Mouse (Mus musculus) hindbrain, embryonic 16.5 days (tissue): ENCODE results near the gene Ttll13. TPM values are rescaled to one million over a fixed set of nuclear protein-coding genes. Genes with fewer than 3 reads are reported as not detected.

ENCODE experiments used
- ATAC-seq: fragments of 200-750 bp; cut with Nextera tagmentation; 2 replicates; pipeline ENCODE4 v1.8.0; 2017; ENCODE audit warnings: moderate TSS enrichment, moderate library complexity
- H3K27ac ChIP-seq: fragments of 300-500 bp; sonication (generic); 2 replicates; pipeline ENCODE4 v1.5.1; 2014; ENCODE audit warnings: low read depth, mild to moderate bottlenecking, control low read depth, low read length, moderate library complexity
- H3K27me3 ChIP-seq: fragments of 300-500 bp; sonication (generic); replicated peaks from 2 replicates; pipeline ENCODE4 v1.6.1; 2014; ENCODE audit warnings: low read length; ENCODE audit not compliant: control insufficient read depth, insufficient read depth
- H3K36me3 ChIP-seq: fragments of 300-500 bp; sonication (generic); 2 replicates; pipeline ENCODE4 v1.6.1; 2014; ENCODE audit warnings: mild to moderate bottlenecking, low read length, moderate library complexity, mixed read lengths; ENCODE audit not compliant: control insufficient read depth, insufficient read depth
- H3K4me1 ChIP-seq: fragments of 300-500 bp; sonication (generic); 2 replicates; pipeline ENCODE4 v1.6.1; 2014; ENCODE audit warnings: low read depth, low read length; ENCODE audit not compliant: control insufficient read depth, insufficient read depth
- H3K4me2 ChIP-seq: fragments of 300-500 bp; sonication (generic); 2 replicates; pipeline ENCODE4 v1.6.1; 2014; ENCODE audit warnings: mild to moderate bottlenecking, low read length, control low read depth, moderate library complexity
- H3K4me3 ChIP-seq: fragments of 300-500 bp; sonication (generic); 2 replicates; pipeline ENCODE4 v1.5.1; 2014; ENCODE audit warnings: mild to moderate bottlenecking, low read length, control low read depth, moderate library complexity
- H3K9ac ChIP-seq: fragments of 300-500 bp; sonication (generic); 2 replicates; pipeline ENCODE4 v1.6.1; 2014; ENCODE audit warnings: low read depth, mild to moderate bottlenecking, control low read depth, low read length, moderate library complexity
- H3K9me3 ChIP-seq: fragments of 300-500 bp; sonication (generic); 2 replicates; pipeline ENCODE4 v1.6.1; 2014; ENCODE audit warnings: mild to moderate bottlenecking, low read length, moderate library complexity; ENCODE audit not compliant: control insufficient read depth
- WGBS: fragments of 180-500 bp; shearing (Covaris S2); extraction: QIAGEN DNeasy Blood & Tissue Kit; methylation state at CpG from one replicate; pipeline ENCODE4 v1.1.7; 2014; 5-methylcytosine and 5-hydroxymethylcytosine counted together
- polyA plus RNA-seq: library from polyadenylated mRNA; unstranded; fragments of >200 nt; fragmentation: Nextera tagmentation; extraction: Ambion mirVana; gene quantifications from 2 replicates; pipeline ENCODE4 v1.2.1, GENCODE M21; 2015

The Ttll13 gene
- polyA plus RNA-seq, result 3.3 TPM in 2 replicates

- H3K4me3 ChIP-seq, result peak within 1 kb of the TSS; percentile 69
- no peaks in the 10 kb centered on the region for H3K27me3 ChIP-seq
- peak within 1 kb of the TSS; percentile 76 for H3K9ac ChIP-seq
- no peaks in the 10 kb centered on the region; the same call in 1 of the 2 replicates for H3K36me3 ChIP-seq
- 0% methylated on average over 48 of the region's 48 CpGs for WGBS
- no peaks in the 10 kb centered on the region for H3K9me3 ChIP-seq
- peak; percentile 99 for ATAC-seq
- peak within 1 kb of the TSS; percentile 89 for H3K27ac ChIP-seq
- H3K4me1 ChIP-seq, result peaks cover 3% of the 10 kb centered on the region; the same call in 1 of the 2 replicates
- peak within 1 kb of the TSS; percentile 75 for H3K4me2 ChIP-seq
Measured at GRCm38 (mm10) chr7:80246148-80246721, at the start of gene Ttll13. TSS of gene Ttll13 (plus strand) at chr7:80246376.

- Histone ChIP-seq H3K36me3 (no peaks in the 10 kb centered on the region), H3K4me1 (peaks cover 52% of the 10 kb centered on the region), H3K4me3 (peak overlapping the region; percentile 77), H3K27me3 (no peaks in the 10 kb centered on the region), H3K9me3 (no peaks in the 10 kb centered on the region), H3K4me2 (peak overlapping the region; percentile 80), H3K9ac (peak overlapping the region; percentile 85), H3K27ac (peak overlapping the region; percentile 96)
- 11% methylated on average over 4 of the region's 4 CpGs for WGBS
- no peak for ATAC-seq
Measured at GRCm38 (mm10) chr7:80197371-80197770, 48.8 kb upstream of the Ttll13 start.

- under 1% methylated on average over 46 of the region's 74 CpGs for WGBS
- no peaks in the 10 kb centered on the region for H3K36me3 ChIP-seq
- H3K4me1 ChIP-seq, result peaks cover 56% of the 10 kb centered on the region
- peak; percentile 92 for ATAC-seq
- peak overlapping the region; percentile 77 for H3K4me3 ChIP-seq
- no peaks in the 10 kb centered on the region for H3K9me3 ChIP-seq
- H3K27ac ChIP-seq, result peak overlapping the region; percentile 96
- peak overlapping the region; percentile 85 for H3K9ac ChIP-seq
- peak overlapping the region; percentile 80 for H3K4me2 ChIP-seq
- H3K27me3 ChIP-seq, result no peaks in the 10 kb centered on the region
Measured at GRCm38 (mm10) chr7:80197941-80198778, 48.0 kb upstream of the Ttll13 start.

- Histone ChIP-seq H3K36me3 (no peaks in the 10 kb centered on the region), H3K4me1 (peaks cover 63% of the 10 kb centered on the region), H3K4me3 (peak overlapping the region; percentile 77), H3K9me3 (no peaks in the 10 kb centered on the region), H3K27ac (peak overlapping the region; percentile 96), H3K9ac (peak overlapping the region; percentile 85), H3K4me2 (peak overlapping the region; percentile 80), H3K27me3 (no peaks in the 10 kb centered on the region)
- no peak for ATAC-seq
- WGBS, result 1% methylated on average over 11 of the region's 11 CpGs
Measured at GRCm38 (mm10) chr7:80198863-80199262, 47.3 kb upstream of the Ttll13 start.

- no peaks in the 10 kb centered on the region for H3K36me3 ChIP-seq
- peak overlapping the region; percentile 96 for H3K27ac ChIP-seq
- peak overlapping the region; percentile 80 for H3K4me2 ChIP-seq
- no peaks in the 10 kb centered on the region for H3K27me3 ChIP-seq
- H3K9me3 ChIP-seq, result no peaks in the 10 kb centered on the region
- H3K4me1 ChIP-seq, result peaks cover 64% of the 10 kb centered on the region
- peak overlapping the region; percentile 85 for H3K9ac ChIP-seq
- ATAC-seq, result no peak
- H3K4me3 ChIP-seq, result peak overlapping the region; percentile 77
- WGBS, result 29% methylated on average over 6 of the region's 6 CpGs
Measured at GRCm38 (mm10) chr7:80199286-80199685, 46.9 kb upstream of the Ttll13 start.

- no peak for ATAC-seq
- H3K4me2 ChIP-seq, result peak overlapping the region; percentile 80
- no peaks in the 10 kb centered on the region for H3K36me3 ChIP-seq
- WGBS, result 76% methylated on average over 11 of the region's 11 CpGs
- 0 out of 2 replicates have a peak overlapping the region, but pooled peaks have one; percentile 13 for H3K9ac ChIP-seq
- no peak overlapping the region for H3K27ac ChIP-seq
- peaks cover 62% of the 10 kb centered on the region for H3K4me1 ChIP-seq
- H3K27me3 ChIP-seq, result no peaks in the 10 kb centered on the region
- peak overlapping the region; percentile 77 for H3K4me3 ChIP-seq
- H3K9me3 ChIP-seq, result no peaks in the 10 kb centered on the region
Measured at GRCm38 (mm10) chr7:80199851-80200587, 46.2 kb upstream of the Ttll13 start.

GRCm38 (mm10) chr7:80200588-80200945, 45.6 kb upstream of the Ttll13 start:
- Histone ChIP-seq H3K36me3 (no peaks in the 10 kb centered on the region), H3K4me3 (no peak overlapping the region), H3K9me3 (no peaks in the 10 kb centered on the region), H3K27ac (no peak overlapping the region), H3K4me2 (peak overlapping the region; percentile 80; the same call in 1 of the 2 replicates), H3K4me1 (peaks cover 62% of the 10 kb centered on the region), H3K27me3 (no peaks in the 10 kb centered on the region), H3K9ac (no peak overlapping the region)
- 87% methylated on average over 6 of the region's 6 CpGs for WGBS
- ATAC-seq, result no peak

GRCm38 (mm10) chr7:80200963-80201539, 45.1 kb upstream of the Ttll13 start:
- Histone ChIP-seq H3K27ac (no peak overlapping the region), H3K4me3 (no peak overlapping the region), H3K4me1 (peaks cover 62% of the 10 kb centered on the region), H3K4me2 (no peak overlapping the region), H3K9me3 (no peaks in the 10 kb centered on the region), H3K9ac (no peak overlapping the region), H3K27me3 (no peaks in the 10 kb centered on the region), H3K36me3 (no peaks in the 10 kb centered on the region)
- 91% methylated on average over 5 of the region's 5 CpGs for WGBS
- ATAC-seq, result no peak
